Mouse (Mus musculus): ENCODE measurements around the gene Trim24.

DNA sequence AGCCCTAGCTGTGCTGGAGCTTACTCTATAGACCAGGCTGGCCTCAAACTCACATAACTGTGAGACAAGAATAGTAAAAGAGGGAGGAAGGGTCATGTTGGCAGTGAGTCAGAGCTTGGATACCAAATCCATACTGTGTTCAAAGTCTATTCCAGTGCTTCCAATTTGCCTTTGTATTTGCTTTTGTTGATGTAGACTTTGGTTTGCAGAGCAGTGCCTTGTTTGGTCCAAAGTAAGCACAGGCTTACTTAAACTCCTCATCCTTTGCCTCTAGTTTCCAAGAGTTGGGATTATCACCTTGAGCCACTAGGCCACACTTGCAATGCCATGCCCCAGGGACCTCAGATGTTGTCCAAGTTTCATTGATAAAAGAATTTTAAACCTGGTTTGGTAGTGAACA, 41.0 kb upstream of the Trim24 start:
- TF ChIP-seq GATA1 (IDR thresholded peaks at IDR 0.05; ENCODE audit: borderline replicate concordance, low read length), result no peak
- TF ChIP-seq FLI1 (IDR thresholded peaks at IDR 0.05; ENCODE audit: low read length), result no peak

Measured in megakaryocyte, embryonic 14.5 days (primary cell).